Mouse (Mus musculus): ENCODE results near the gene Olfr618. TPM values are rescaled to one million over a fixed set of nuclear protein-coding genes. Genes with fewer than 3 reads are reported as not detected.
"Not testable (repeated sequence)": the region's sequence is repeated elsewhere in the genome, so short reads cannot be mapped to it uniquely, and the experiment has no call there.

The Olfr618 gene
- polyA plus RNA-seq (2012; rRNA removed) (not detected in 2 replicates), polyA plus RNA-seq (2014; fragmentation: Nextera tagmentation; extraction: Ambion mirVana) (not detected in 2 replicates)

DNA sequence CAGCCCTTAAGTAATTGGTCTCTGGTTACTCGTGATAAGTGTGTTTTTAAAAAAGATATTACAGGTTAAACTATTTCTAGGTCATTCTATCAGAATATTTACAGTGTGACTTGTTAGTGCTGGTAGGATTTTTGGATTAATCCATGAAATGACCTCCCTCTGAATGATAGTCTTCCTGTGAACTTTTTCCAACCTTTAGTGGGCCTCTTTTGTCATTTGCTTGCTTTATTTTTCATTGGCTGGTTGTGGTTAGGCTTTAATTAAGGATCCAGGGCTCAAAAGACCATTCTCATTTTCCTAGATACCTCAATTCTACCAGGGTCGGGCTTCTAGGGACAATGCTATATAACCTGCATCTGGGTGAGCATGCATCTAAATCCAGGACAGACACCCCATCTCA lies at the start of gene Olfr618:
Gene Olfr618 (plus strand): TSS at position 301 of the 400 bp plus-strand sequence.
- H3K9me3 ChIP-seq (ENCODE audit: control insufficient read depth, low read length): no peaks in the 10 kb centered on the region
- H3K36me3 ChIP-seq (replicated peaks; ENCODE audit: control insufficient read depth, insufficient read depth, low read depth): no peaks in the 10 kb centered on the region
- DNase-seq (ENCODE audit: low read depth in 3 of 3, low spot score in 3 of 3) (no peak), ATAC-seq (ENCODE audit: insufficient read depth) (no peak)
- no peak within 1 kb of the TSS for H3K9ac ChIP-seq (replicated peaks)
- WGBS (ENCODE audit: insufficient replicate concordance): 35% methylated on average over 2 of the region's 2 CpGs
- H3K4me1 ChIP-seq (replicated peaks; ENCODE audit: control insufficient read depth in 2 of 2, insufficient read depth in 2 of 2, low read length in 1 of 2): no peaks in the 10 kb centered on the region
- H3K27me3 ChIP-seq (ENCODE audit: control insufficient read depth, insufficient read depth, low read length): no peaks in the 10 kb centered on the region
- no peak within 1 kb of the TSS for H3K27ac ChIP-seq
- no peak within 1 kb of the TSS for H3K4me3 ChIP-seq (ENCODE audit: insufficient read depth in 1 of 2, low read depth in 2 of 2, low read length in 2 of 2)
- no peak for TF ChIP-seq CTCF (IDR thresholded peaks at IDR 0.05; ENCODE audit: low read depth)
- no peak for TF ChIP-seq EP300 (IDR thresholded peaks at IDR 0.05; ENCODE audit: low read depth)
- H3K4me2 ChIP-seq (ENCODE audit: low read depth): no peak within 1 kb of the TSS

DNA sequence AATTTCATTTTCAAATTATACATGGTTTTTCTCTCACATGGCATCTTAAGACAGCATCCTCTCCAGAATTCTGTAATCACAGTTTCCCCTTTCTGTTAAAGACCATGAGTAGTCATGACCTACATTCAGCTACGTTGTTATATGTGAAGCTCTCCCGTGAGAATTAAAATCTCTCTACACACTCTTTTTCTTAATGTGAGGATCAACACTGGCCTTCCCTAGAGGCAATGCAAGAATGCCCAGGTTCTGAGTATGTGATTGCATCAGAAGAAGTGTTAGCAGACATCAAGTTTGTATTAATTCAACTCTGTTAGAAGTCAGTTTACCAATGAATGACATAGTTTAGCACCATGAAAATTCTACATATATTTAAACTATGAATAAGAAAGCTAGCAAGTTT lies 47.3 kb upstream of the Olfr618 start, which contains the start of gene Olfr612:
Gene Olfr612 (minus strand): TSS at position 101 of the 400 bp plus-strand sequence.
- 54% methylated on average over 2 of the region's 2 CpGs for WGBS (ENCODE audit: insufficient replicate concordance)
- not testable (repeated sequence) for DNase-seq (ENCODE audit: low read depth in 3 of 3, low spot score in 3 of 3); ATAC-seq (ENCODE audit: insufficient read depth); H3K9ac ChIP-seq (replicated peaks); H3K4me2 ChIP-seq (ENCODE audit: low read depth); H3K4me3 ChIP-seq (ENCODE audit: insufficient read depth in 1 of 2, low read depth in 2 of 2, low read length in 2 of 2); H3K27ac ChIP-seq; H3K4me1 ChIP-seq (replicated peaks; ENCODE audit: control insufficient read depth in 2 of 2, insufficient read depth in 2 of 2, low read length in 1 of 2); H3K27me3 ChIP-seq (ENCODE audit: control insufficient read depth, insufficient read depth, low read length); H3K36me3 ChIP-seq (replicated peaks; ENCODE audit: control insufficient read depth, insufficient read depth, low read depth); H3K9me3 ChIP-seq (ENCODE audit: control insufficient read depth, low read length)

DNA sequence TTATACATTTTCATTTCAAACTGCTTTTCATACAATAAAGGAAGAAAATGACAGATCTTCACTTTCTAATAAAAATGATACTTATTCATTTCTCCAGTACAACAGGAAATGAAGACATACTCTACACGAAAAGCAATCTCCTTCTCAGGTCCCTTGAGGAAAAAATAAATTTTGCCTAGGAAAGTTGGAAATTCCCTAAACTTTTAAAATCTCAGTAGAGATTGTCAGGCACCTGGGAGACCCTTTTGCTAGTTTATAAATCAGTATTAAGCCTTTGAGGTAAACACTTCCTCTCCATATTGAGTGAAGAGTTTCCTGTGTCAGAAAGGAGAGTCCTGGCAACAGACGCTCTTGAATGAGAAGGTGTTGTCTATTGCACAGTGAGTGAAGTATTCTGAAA lies 42.1 kb upstream of the Olfr618 start, which contains the start of gene Olfr613:
Gene Olfr613 (plus strand): TSS at position 301 of the 400 bp plus-strand sequence.
- Histone ChIP-seq H3K9me3 (ENCODE audit: control insufficient read depth, low read length) (no peaks in the 10 kb centered on the region), H3K27me3 (ENCODE audit: control insufficient read depth, insufficient read depth, low read length) (no peaks in the 10 kb centered on the region), H3K4me3 (ENCODE audit: insufficient read depth in 1 of 2, low read depth in 2 of 2, low read length in 2 of 2) (no peak within 1 kb of the TSS), H3K4me1 (replicated peaks; ENCODE audit: control insufficient read depth in 2 of 2, insufficient read depth in 2 of 2, low read length in 1 of 2) (no peaks in the 10 kb centered on the region), H3K9ac (replicated peaks) (no peak within 1 kb of the TSS), H3K36me3 (replicated peaks; ENCODE audit: control insufficient read depth, insufficient read depth, low read depth) (no peaks in the 10 kb centered on the region), H3K27ac (no peak within 1 kb of the TSS), H3K4me2 (ENCODE audit: low read depth) (no peak within 1 kb of the TSS)
- ATAC-seq (ENCODE audit: insufficient read depth): no peak
- no peak for DNase-seq (ENCODE audit: low read depth in 3 of 3, low spot score in 3 of 3)
- WGBS (ENCODE audit: insufficient replicate concordance): 45% methylated on average over 2 of the region's 2 CpGs
- no peak for TF ChIP-seq EP300 (IDR thresholded peaks at IDR 0.05; ENCODE audit: low read depth)
- no peak for TF ChIP-seq CTCF (IDR thresholded peaks at IDR 0.05; ENCODE audit: low read depth)

DNA sequence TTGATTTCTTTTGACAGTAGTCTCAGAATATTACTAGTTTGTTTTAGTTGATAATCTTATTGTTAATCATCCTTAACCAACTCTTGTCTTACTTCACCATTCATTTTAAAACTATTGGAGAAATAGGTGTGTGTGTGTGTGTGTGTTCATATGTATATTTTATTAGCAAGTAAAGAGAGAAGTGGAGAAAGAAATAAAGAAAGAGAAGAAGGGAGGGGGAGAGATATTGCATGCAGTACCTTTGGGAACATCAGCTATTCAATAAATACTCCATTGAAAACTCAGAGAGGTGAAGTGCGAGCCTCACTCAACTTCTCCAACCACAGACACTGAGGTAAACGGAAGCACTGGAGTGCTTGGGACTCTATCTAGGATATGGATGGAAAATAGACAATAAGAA lies 34.1 kb upstream of the Olfr618 start, which contains the start of gene Olfr615:
Gene Olfr615 (plus strand): TSS at position 301 of the 400 bp plus-strand sequence.
- Histone ChIP-seq H3K4me2 (ENCODE audit: low read depth) (no peak within 1 kb of the TSS), H3K9ac (replicated peaks) (no peak within 1 kb of the TSS), H3K4me1 (replicated peaks; ENCODE audit: control insufficient read depth in 2 of 2, insufficient read depth in 2 of 2, low read length in 1 of 2) (no peaks in the 10 kb centered on the region), H3K27me3 (ENCODE audit: control insufficient read depth, insufficient read depth, low read length) (no peaks in the 10 kb centered on the region), H3K9me3 (ENCODE audit: control insufficient read depth, low read length) (no peaks in the 10 kb centered on the region), H3K36me3 (replicated peaks; ENCODE audit: control insufficient read depth, insufficient read depth, low read depth) (no peaks in the 10 kb centered on the region), H3K27ac (no peak within 1 kb of the TSS), H3K4me3 (ENCODE audit: insufficient read depth in 1 of 2, low read depth in 2 of 2, low read length in 2 of 2) (no peak within 1 kb of the TSS)
- DNase-seq (ENCODE audit: low read depth in 3 of 3, low spot score in 3 of 3) (no peak), ATAC-seq (ENCODE audit: insufficient read depth) (no peak)
- 46% methylated on average over 2 of the region's 2 CpGs for WGBS (ENCODE audit: insufficient replicate concordance)
- TF ChIP-seq CTCF (IDR thresholded peaks at IDR 0.05; ENCODE audit: low read depth): no peak
- TF ChIP-seq EP300 (IDR thresholded peaks at IDR 0.05; ENCODE audit: low read depth): no peak

DNA sequence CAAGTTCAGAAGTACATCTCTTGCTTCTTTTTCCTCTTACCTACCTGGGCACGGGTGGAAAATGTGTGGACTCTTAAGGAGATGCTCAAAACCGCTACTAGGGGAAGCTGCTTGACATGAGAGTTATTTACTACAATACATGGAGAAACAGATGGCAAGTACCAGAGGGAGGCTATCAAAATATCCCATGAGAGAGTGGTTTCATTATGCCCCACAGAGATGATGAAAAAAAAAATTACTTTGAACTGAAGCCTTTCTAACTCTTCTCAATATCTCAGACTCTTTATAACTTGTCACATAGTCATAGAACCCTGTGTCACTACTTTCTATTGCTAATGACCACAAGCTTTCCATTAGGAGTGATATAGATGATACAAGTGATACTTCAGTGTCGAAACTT lies 20.9 kb upstream of the Olfr618 start, which contains the start of gene Olfr616:
Gene Olfr616 (minus strand): TSS at position 101 of the 400 bp plus-strand sequence.
- H3K27me3 ChIP-seq (ENCODE audit: control insufficient read depth, insufficient read depth, low read length): no peaks in the 10 kb centered on the region
- H3K4me2 ChIP-seq (ENCODE audit: low read depth): no peak within 1 kb of the TSS
- no peak within 1 kb of the TSS for H3K27ac ChIP-seq
- no peaks in the 10 kb centered on the region for H3K4me1 ChIP-seq (replicated peaks; ENCODE audit: control insufficient read depth in 2 of 2, insufficient read depth in 2 of 2, low read length in 1 of 2)
- ATAC-seq (ENCODE audit: insufficient read depth) (no peak), DNase-seq (ENCODE audit: low read depth in 3 of 3, low spot score in 3 of 3) (no peak)
- no peaks in the 10 kb centered on the region for H3K36me3 ChIP-seq (replicated peaks; ENCODE audit: control insufficient read depth, insufficient read depth, low read depth)
- H3K9me3 ChIP-seq (ENCODE audit: control insufficient read depth, low read length): no peaks in the 10 kb centered on the region
- no peak within 1 kb of the TSS for H3K9ac ChIP-seq (replicated peaks)
- TF ChIP-seq EP300 (IDR thresholded peaks at IDR 0.05; ENCODE audit: low read depth): no peak
- no peak for TF ChIP-seq CTCF (IDR thresholded peaks at IDR 0.05; ENCODE audit: low read depth)
- no peak within 1 kb of the TSS for H3K4me3 ChIP-seq (ENCODE audit: insufficient read depth in 1 of 2, low read depth in 2 of 2, low read length in 2 of 2)
- WGBS (ENCODE audit: insufficient replicate concordance): 53% methylated on average over 3 of the region's 3 CpGs
